Mouse (Mus musculus) liver, embryonic 13.5 days (tissue): ENCODE results near the gene Mettl17. TPM values are rescaled to one million over a fixed set of nuclear protein-coding genes. Genes with fewer than 3 reads are reported as not detected.
"Not testable (repeated sequence)": the region's sequence is repeated elsewhere in the genome, so short reads cannot be mapped to it uniquely, and the experiment has no call there.

Experiments
- ATAC-seq: fragments of 200-750 bp; cut with Nextera tagmentation; 2 replicates; pipeline ENCODE4 v1.8.0; 2017; ENCODE audit warnings: low read depth, mild to moderate bottlenecking, moderate number of reproducible peaks, moderate library complexity
- DNase-seq: peaks from one replicate; pipeline ENCODE4 v3.0.0; 2022
- H3K27ac ChIP-seq: fragments of 300-500 bp; sonication (generic); 2 replicates; pipeline ENCODE4 v1.5.1; 2015; ENCODE audit warnings: moderate library complexity, mild to moderate bottlenecking, inconsistent platforms
- H3K27me3 ChIP-seq: fragments of 300-500 bp; sonication (generic); 2 replicates; pipeline ENCODE4 v1.6.1; 2015; ENCODE audit warnings: mild to moderate bottlenecking, inconsistent platforms
- H3K36me3 ChIP-seq: fragments of 300-500 bp; sonication (generic); 2 replicates; pipeline ENCODE4 v1.6.1; 2015; ENCODE audit warnings: mild to moderate bottlenecking, inconsistent platforms
- H3K4me1 ChIP-seq: fragments of 300-500 bp; sonication (generic); replicated peaks from 2 replicates; pipeline ENCODE4 v1.6.1; 2015; ENCODE audit warnings: inconsistent platforms
- H3K4me2 ChIP-seq: fragments of 300-500 bp; sonication (generic); 2 replicates; pipeline ENCODE4 v1.6.1; 2015; ENCODE audit warnings: inconsistent platforms, mild to moderate bottlenecking, moderate library complexity
- H3K4me3 ChIP-seq: fragments of 300-500 bp; sonication (generic); replicated peaks from 2 replicates; pipeline ENCODE4 v1.5.1; 2015; ENCODE audit warnings: mild to moderate bottlenecking, inconsistent platforms
- H3K9ac ChIP-seq: fragments of 300-500 bp; sonication (generic); 2 replicates; pipeline ENCODE4 v1.6.1; 2015; ENCODE audit warnings: mild to moderate bottlenecking, inconsistent platforms
- H3K9me3 ChIP-seq: fragments of 300-500 bp; sonication (generic); replicated peaks from 2 replicates; pipeline ENCODE4 v1.6.1; 2016; ENCODE audit warnings: inconsistent platforms
- WGBS: fragments of 180-500 bp; shearing (Covaris S2); methylation state at CpG from one replicate; pipeline ENCODE4 v1.1.7; 2015; ENCODE audit not compliant: insufficient replicate concordance; 5-methylcytosine and 5-hydroxymethylcytosine counted together
- polyA plus RNA-seq: library from polyadenylated mRNA; unstranded; fragments of >200 nt; fragmentation: Nextera tagmentation; extraction: Ambion mirVana; gene quantifications from 2 replicates; pipeline ENCODE4 v1.2.1, GENCODE M21; 2015

The Mettl17 gene
- polyA plus RNA-seq: 16.6 and 19.8 TPM in 2 replicates

- Histone ChIP-seq H3K4me1 (peaks cover 22% of the 10 kb centered on the region), H3K27me3 (no peaks in the 10 kb centered on the region), H3K4me3 (peak within 1 kb of the TSS; percentile 82), H3K36me3 (peaks cover 31% of the 10 kb centered on the region), H3K4me2 (peak within 1 kb of the TSS; percentile 95), H3K9me3 (no peaks in the 10 kb centered on the region), H3K27ac (peak within 1 kb of the TSS; percentile 72), H3K9ac (peak within 1 kb of the TSS; percentile 78)
- WGBS: under 1% methylated on average over 43 of the region's 43 CpGs
- ATAC-seq (peak; percentile 98), DNase-seq (peak; percentile 90)
Observed at GRCm38 (mm10) chr14:51884598-51885331, at the start of gene Mettl17. Gene Mettl17, plus strand, starts transcription at chr14:51884842.

- DNase-seq, ATAC-seq: not testable (repeated sequence)
Observed at GRCm38 (mm10) chr14:51838480-51838879, 46.2 kb upstream of the Mettl17 start.

GRCm38 (mm10) chr14:51842250-51842649 lies 42.4 kb upstream of the Mettl17 start:
- H3K4me2 ChIP-seq: no peak overlapping the region
- no peaks in the 10 kb centered on the region for H3K9me3 ChIP-seq
- no peak overlapping the region for H3K4me3 ChIP-seq
- H3K27ac ChIP-seq: no peak overlapping the region
- WGBS: 32% methylated on average over 1 of the region's 1 CpGs
- ATAC-seq (no peak), DNase-seq (no peak)
- H3K36me3 ChIP-seq: no peaks in the 10 kb centered on the region
- H3K9ac ChIP-seq: no peak overlapping the region
- H3K27me3 ChIP-seq: no peaks in the 10 kb centered on the region
- H3K4me1 ChIP-seq: no peaks in the 10 kb centered on the region

More at GRCm38 (mm10) chr14:51838480-51838879, 46.2 kb upstream of the Mettl17 start:
- H3K27ac ChIP-seq, H3K4me1 ChIP-seq, H3K4me2 ChIP-seq, H3K4me3 ChIP-seq, H3K36me3 ChIP-seq, H3K9me3 ChIP-seq, H3K27me3 ChIP-seq, H3K9ac ChIP-seq: not testable (repeated sequence)
- 19% methylated on average over 2 of the region's 2 CpGs for WGBS

GRCm38 (mm10) chr14:51842781-51843180 lies 41.9 kb upstream of the Mettl17 start:
- H3K27ac ChIP-seq: no peak overlapping the region
- H3K9me3 ChIP-seq: no peaks in the 10 kb centered on the region
- no peak for DNase-seq
- H3K27me3 ChIP-seq: no peaks in the 10 kb centered on the region
- no peak overlapping the region for H3K9ac ChIP-seq
- H3K4me3 ChIP-seq: no peak overlapping the region
- no peak overlapping the region for H3K4me2 ChIP-seq
- H3K4me1 ChIP-seq: no peaks in the 10 kb centered on the region
- H3K36me3 ChIP-seq: no peaks in the 10 kb centered on the region
- ATAC-seq: no peak
- 48% methylated on average over 2 of the region's 2 CpGs for WGBS

GRCm38 (mm10) chr14:51843882-51844281 lies 40.8 kb upstream of the Mettl17 start:
- no peak overlapping the region for H3K9ac ChIP-seq
- H3K36me3 ChIP-seq: no peaks in the 10 kb centered on the region
- H3K27me3 ChIP-seq: no peaks in the 10 kb centered on the region
- DNase-seq: no peak
- H3K4me3 ChIP-seq: no peak overlapping the region
- H3K4me2 ChIP-seq: no peak overlapping the region
- H3K27ac ChIP-seq: no peak overlapping the region
- no peak for ATAC-seq
- no peaks in the 10 kb centered on the region for H3K4me1 ChIP-seq
- H3K9me3 ChIP-seq: no peaks in the 10 kb centered on the region

GRCm38 (mm10) chr14:51846566-51846965 lies 38.1 kb upstream of the Mettl17 start:
- H3K9ac ChIP-seq: no peak overlapping the region
- no peak overlapping the region for H3K4me3 ChIP-seq
- no peak overlapping the region for H3K4me2 ChIP-seq
- H3K36me3 ChIP-seq: no peaks in the 10 kb centered on the region
- DNase-seq (no peak), ATAC-seq (no peak)
- no peak overlapping the region for H3K27ac ChIP-seq
- 45% methylated on average over 3 of the region's 3 CpGs for WGBS
- no peaks in the 10 kb centered on the region for H3K9me3 ChIP-seq
- no peaks in the 10 kb centered on the region for H3K27me3 ChIP-seq
- H3K4me1 ChIP-seq: no peaks in the 10 kb centered on the region

GRCm38 (mm10) chr14:51851006-51851405 lies 33.6 kb upstream of the Mettl17 start:
- not testable (repeated sequence) for ATAC-seq, H3K27me3 ChIP-seq, H3K36me3 ChIP-seq, DNase-seq, H3K4me3 ChIP-seq, H3K9ac ChIP-seq, H3K4me1 ChIP-seq, H3K9me3 ChIP-seq, H3K4me2 ChIP-seq, H3K27ac ChIP-seq
- WGBS: 49% methylated on average over 3 of the region's 3 CpGs

GRCm38 (mm10) chr14:51853399-51853798 lies 31.2 kb upstream of the Mettl17 start, which contains the start of gene Ear6:
Gene Ear6, plus strand, starts transcription at chr14:51853699.
- H3K36me3 ChIP-seq: no peaks in the 10 kb centered on the region
- H3K27me3 ChIP-seq: no peaks in the 10 kb centered on the region
- H3K4me3 ChIP-seq: no peak within 1 kb of the TSS
- no peak for DNase-seq
- no peak within 1 kb of the TSS for H3K9ac ChIP-seq
- no peak within 1 kb of the TSS for H3K4me2 ChIP-seq
- H3K4me1 ChIP-seq: no peaks in the 10 kb centered on the region
- H3K27ac ChIP-seq: no peak within 1 kb of the TSS
- no peak for ATAC-seq
- H3K9me3 ChIP-seq: no peaks in the 10 kb centered on the region

- not testable (repeated sequence) for H3K27me3 ChIP-seq, H3K4me3 ChIP-seq, H3K27ac ChIP-seq, H3K4me2 ChIP-seq, H3K9ac ChIP-seq, DNase-seq, H3K9me3 ChIP-seq, H3K36me3 ChIP-seq, H3K4me1 ChIP-seq, ATAC-seq
- WGBS: 52% methylated on average over 7 of the region's 7 CpGs
Observed at GRCm38 (mm10) chr14:51855280-51855679, 29.4 kb upstream of the Mettl17 start.

- not testable (repeated sequence) for H3K4me1 ChIP-seq, H3K36me3 ChIP-seq, H3K9me3 ChIP-seq, H3K4me2 ChIP-seq, H3K27me3 ChIP-seq, H3K9ac ChIP-seq, H3K4me3 ChIP-seq, DNase-seq, ATAC-seq, H3K27ac ChIP-seq
- WGBS: 5% methylated on average over 1 of the region's 1 CpGs
Observed at GRCm38 (mm10) chr14:51863603-51864002, 21.0 kb upstream of the Mettl17 start.

GRCm38 (mm10) chr14:51870756-51871155 lies 13.9 kb upstream of the Mettl17 start:
- Histone ChIP-seq H3K9me3 (no peaks in the 10 kb centered on the region), H3K27me3 (0 out of 2 replicates have a peak, but pooled peaks cover 3% of the 10 kb centered on the region), H3K4me2 (no peak overlapping the region), H3K9ac (no peak overlapping the region), H3K4me1 (no peaks in the 10 kb centered on the region), H3K36me3 (no peaks in the 10 kb centered on the region), H3K4me3 (no peak overlapping the region), H3K27ac (no peak overlapping the region)
- ATAC-seq: no peak
- DNase-seq: no peak
- 39% methylated on average over 2 of the region's 2 CpGs for WGBS

GRCm38 (mm10) chr14:51871741-51872140 lies 12.9 kb upstream of the Mettl17 start:
- no peak overlapping the region for H3K27ac ChIP-seq
- 65% methylated on average over 9 of the region's 9 CpGs for WGBS

More at GRCm38 (mm10) chr14:51871741-51872140, 12.9 kb upstream of the Mettl17 start:
- Histone ChIP-seq H3K36me3 (no peaks in the 10 kb centered on the region), H3K27me3 (0 out of 2 replicates have a peak, but pooled peaks cover 3% of the 10 kb centered on the region), H3K4me2 (no peak overlapping the region), H3K9me3 (no peaks in the 10 kb centered on the region), H3K4me3 (no peak overlapping the region), H3K9ac (no peak overlapping the region), H3K4me1 (no peaks in the 10 kb centered on the region)
- DNase-seq (no peak), ATAC-seq (no peak)
